Mouse (Mus musculus) heart, embryonic 11.5 days (tissue): Measurements from ENCODE around the gene Gm9833. TPM values are rescaled to one million over a fixed set of nuclear protein-coding genes. Genes with fewer than 3 reads are reported as not detected.

ENCODE experiments used
- ATAC-seq: fragments of 200-750 bp; cut with Nextera tagmentation; replicated peaks from 2 replicates; pipeline ENCODE4 v1.8.0; 2017; ENCODE audit warnings: moderate library complexity; ENCODE audit not compliant: insufficient number of reproducible peaks, low FRiP score, low TSS enrichment
- H3K27ac ChIP-seq: fragments of 300-500 bp; sonication (generic); 2 replicates; pipeline ENCODE4 v1.5.1; 2014; ENCODE audit warnings: mild to moderate bottlenecking, low read depth, low read length
- H3K27me3 ChIP-seq: fragments of 300-500 bp; sonication (generic); 2 replicates; pipeline ENCODE4 v1.6.1; 2014; ENCODE audit warnings: mild to moderate bottlenecking, low read length, mixed read lengths; ENCODE audit not compliant: control insufficient read depth, insufficient read depth
- H3K36me3 ChIP-seq: fragments of 300-500 bp; sonication (generic); 2 replicates; pipeline ENCODE4 v1.6.1; 2014; ENCODE audit warnings: mild to moderate bottlenecking, low read length, moderate library complexity, mixed read lengths; ENCODE audit not compliant: control insufficient read depth, insufficient read depth
- H3K4me1 ChIP-seq: fragments of 300-500 bp; sonication (generic); 2 replicates; pipeline ENCODE4 v1.6.1; 2014; ENCODE audit warnings: low read length; ENCODE audit not compliant: control insufficient read depth, insufficient read depth
- H3K4me2 ChIP-seq: fragments of 300-500 bp; sonication (generic); 2 replicates; pipeline ENCODE4 v1.6.1; 2014; ENCODE audit warnings: mild to moderate bottlenecking, moderate library complexity
- H3K4me3 ChIP-seq: fragments of 300-500 bp; sonication (generic); 2 replicates; pipeline ENCODE4 v1.5.1; 2014; ENCODE audit warnings: low read depth, low read length
- H3K9ac ChIP-seq: fragments of 300-500 bp; sonication (generic); 2 replicates; pipeline ENCODE4 v1.6.1; 2014; ENCODE audit warnings: mild to moderate bottlenecking, low read depth, low read length, moderate library complexity
- H3K9me3 ChIP-seq: fragments of 300-500 bp; sonication (generic); replicated peaks from 2 replicates; pipeline ENCODE4 v1.6.1; 2016; ENCODE audit warnings: low read length; ENCODE audit not compliant: control insufficient read depth
- WGBS: fragments of 180-500 bp; shearing (Covaris S2); extraction: QIAGEN DNeasy Blood & Tissue Kit; methylation state at CpG from one replicate; pipeline ENCODE4 v1.1.7; 2014; ENCODE audit not compliant: insufficient replicate concordance; 5-methylcytosine and 5-hydroxymethylcytosine counted together
- polyA plus RNA-seq: library from polyadenylated mRNA; unstranded; fragments of >200 nt; fragmentation: Nextera tagmentation; extraction: Ambion mirVana; gene quantifications from 2 replicates; pipeline ENCODE4 v1.2.1, GENCODE M21; 2014

Gm9833 gene
- polyA plus RNA-seq, 1 experiment from 2014 or later: 3.4 TPM

DNA sequence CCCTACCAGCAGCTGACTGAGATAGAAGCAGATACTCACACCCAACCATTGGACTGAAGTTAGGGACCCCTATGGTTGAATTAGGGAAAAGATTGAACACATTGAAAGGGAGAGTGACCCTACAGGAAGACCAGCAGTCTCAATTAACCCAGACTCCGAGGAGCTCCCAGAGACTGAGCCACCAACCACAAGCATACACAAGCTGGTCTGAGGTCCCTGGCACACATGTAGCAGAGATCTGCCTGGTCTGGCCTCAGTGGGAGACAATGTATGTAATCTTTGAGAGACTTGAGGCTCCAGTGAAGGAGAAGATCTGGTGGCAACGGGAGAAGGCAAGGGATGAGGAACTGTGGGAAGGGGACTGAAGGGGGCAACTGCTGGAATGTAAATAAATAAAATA, 23.7 kb downstream of the Gm9833 start:
- no peaks in the 10 kb centered on the region for H3K9me3 ChIP-seq
- WGBS: 80% methylated on average over 2 of the region's 2 CpGs
- H3K4me1 ChIP-seq: no peaks in the 10 kb centered on the region

DNA sequence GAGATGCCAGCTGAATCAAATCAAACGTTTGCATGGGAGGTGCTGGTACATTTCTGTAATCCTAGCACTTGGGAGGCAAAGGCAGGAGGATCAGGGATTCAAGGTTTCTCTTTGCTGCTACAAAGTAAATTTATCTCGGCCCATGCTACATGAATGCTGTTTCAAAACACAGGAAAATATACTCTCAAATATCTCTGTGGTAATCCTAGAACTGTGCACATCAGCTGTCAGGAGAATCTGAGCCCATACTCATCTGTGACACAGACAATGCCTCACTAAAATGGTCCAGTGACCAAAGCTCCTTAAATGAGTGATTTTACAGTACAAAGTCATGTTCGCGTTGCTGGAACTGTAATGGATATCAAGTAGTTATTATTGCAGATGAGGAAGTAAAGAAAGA, 24.3 kb downstream of the Gm9833 start:
- Histone ChIP-seq H3K4me3 (no peak overlapping the region), H3K36me3 (no peaks in the 10 kb centered on the region), H3K9me3 (no peaks in the 10 kb centered on the region), H3K4me1 (no peaks in the 10 kb centered on the region), H3K9ac (no peak overlapping the region), H3K27ac (no peak overlapping the region), H3K4me2 (no peak overlapping the region), H3K27me3 (no peaks in the 10 kb centered on the region)
- no peak for ATAC-seq
- 77% methylated on average over 4 of the region's 4 CpGs for whole genome bisulfite sequencing

More for the DNA sequence above, 23.7 kb downstream of the Gm9833 start:
- Histone ChIP-seq H3K4me3 (no peak overlapping the region), H3K27me3 (no peaks in the 10 kb centered on the region), H3K9ac (no peak overlapping the region), H3K4me2 (no peak overlapping the region), H3K27ac (no peak overlapping the region), H3K36me3 (no peaks in the 10 kb centered on the region)
- ATAC-seq: no peak

GRCm38 (mm10) chr3:10112660-10113059, 24.8 kb downstream of the Gm9833 start:
- Histone ChIP-seq H3K27ac (no peak overlapping the region), H3K4me3 (no peak overlapping the region), H3K9ac (no peak overlapping the region), H3K9me3 (no peaks in the 10 kb centered on the region), H3K36me3 (no peaks in the 10 kb centered on the region), H3K27me3 (no peaks in the 10 kb centered on the region), H3K4me1 (no peaks in the 10 kb centered on the region), H3K4me2 (no peak overlapping the region)
- ATAC-seq: no peak
- 88% methylated on average over 2 of the region's 2 CpGs for WGBS

GRCm38 (mm10) chr3:10116531-10116930, 28.6 kb downstream of the Gm9833 start:
- no peaks in the 10 kb centered on the region for H3K36me3 ChIP-seq
- no peak overlapping the region for H3K4me2 ChIP-seq
- H3K4me1 ChIP-seq: no peaks in the 10 kb centered on the region
- no peaks in the 10 kb centered on the region for H3K9me3 ChIP-seq
- H3K4me3 ChIP-seq: no peak overlapping the region
- no peak overlapping the region for H3K9ac ChIP-seq
- no peaks in the 10 kb centered on the region for H3K27me3 ChIP-seq
- WGBS: 91% methylated on average over 12 of the region's 12 CpGs
- ATAC-seq: no peak
- no peak overlapping the region for H3K27ac ChIP-seq

GRCm38 (mm10) chr3:10121232-10121631, 33.3 kb downstream of the Gm9833 start:
- ATAC-seq: no peak
- H3K27ac ChIP-seq: no peak overlapping the region

DNA sequence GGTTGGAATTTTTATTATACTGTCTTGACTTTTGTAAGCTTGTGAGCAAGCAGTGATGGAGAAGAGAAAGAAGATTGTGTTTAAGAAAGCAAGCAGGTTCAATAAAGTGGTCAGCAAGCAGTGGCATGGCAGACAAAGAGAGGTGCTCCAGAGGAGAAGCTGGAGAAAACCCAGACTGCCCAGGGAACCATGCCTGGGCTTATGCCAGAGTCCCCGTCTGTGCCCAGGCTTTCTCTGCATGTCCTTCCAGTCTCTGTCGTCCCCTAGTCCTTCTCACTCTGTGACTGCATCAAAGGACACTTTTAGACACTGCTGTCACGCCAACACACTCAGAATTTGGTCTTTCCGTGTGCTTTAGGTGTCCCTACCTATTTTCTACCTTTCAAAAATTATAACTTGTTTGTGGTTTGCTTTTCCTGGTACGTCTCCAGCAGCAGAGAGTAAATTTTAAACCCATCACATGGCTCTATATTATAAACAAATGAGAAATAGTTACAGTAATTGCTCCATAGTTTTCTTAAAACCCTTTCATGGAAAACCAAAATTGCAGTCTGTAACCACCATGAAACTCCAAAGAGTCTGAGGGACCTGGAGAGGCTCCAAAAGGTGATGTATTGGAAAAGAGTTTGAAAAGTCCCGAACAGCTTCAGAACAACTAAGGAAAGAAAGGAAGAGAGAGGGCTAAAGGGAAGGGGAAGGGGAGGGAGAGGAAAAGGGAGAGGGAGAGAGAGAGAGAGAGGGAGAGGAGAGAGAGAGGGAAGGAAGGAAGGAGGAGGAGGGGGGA, 34.2 kb downstream of the Gm9833 start:
- no peak overlapping the region for H3K4me3 ChIP-seq
- no peaks in the 10 kb centered on the region for H3K4me1 ChIP-seq
- H3K27me3 ChIP-seq: no peaks in the 10 kb centered on the region
- WGBS: 67% methylated on average over 6 of the region's 6 CpGs
- no peaks in the 10 kb centered on the region for H3K9me3 ChIP-seq
- H3K4me2 ChIP-seq: no peak overlapping the region
- H3K27ac ChIP-seq: no peak overlapping the region
- no peak for ATAC-seq
- H3K36me3 ChIP-seq: no peaks in the 10 kb centered on the region
- H3K9ac ChIP-seq: no peak overlapping the region

More at GRCm38 (mm10) chr3:10121232-10121631, 33.3 kb downstream of the Gm9833 start:
- Histone ChIP-seq H3K9me3 (no peaks in the 10 kb centered on the region), H3K36me3 (no peaks in the 10 kb centered on the region), H3K27me3 (no peaks in the 10 kb centered on the region), H3K4me1 (no peaks in the 10 kb centered on the region), H3K4me3 (no peak overlapping the region), H3K4me2 (no peak overlapping the region), H3K9ac (no peak overlapping the region)
- 82% methylated on average over 9 of the region's 9 CpGs for WGBS

DNA sequence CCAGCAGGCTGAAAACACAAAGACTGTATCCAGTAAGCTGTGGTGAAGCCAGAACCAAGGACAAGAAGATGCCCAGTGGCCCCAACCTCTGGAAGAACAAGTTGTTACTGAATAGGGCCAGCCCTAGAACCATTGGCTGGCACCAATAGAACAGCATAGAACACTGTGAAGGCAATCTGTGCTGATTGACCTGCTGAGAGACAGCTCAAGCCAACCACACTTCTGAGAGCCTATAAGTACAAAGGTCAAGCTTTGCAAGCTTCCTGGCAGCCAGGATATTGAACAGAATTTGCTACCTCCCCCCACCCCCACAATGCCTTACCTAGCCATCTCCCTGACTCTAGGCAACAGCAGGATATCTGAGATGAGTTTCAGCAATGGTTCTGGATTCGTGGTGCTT, 35.7 kb downstream of the Gm9833 start:
- H3K36me3 ChIP-seq: no peaks in the 10 kb centered on the region
- no peak overlapping the region for H3K4me2 ChIP-seq
- H3K27ac ChIP-seq: no peak overlapping the region
- no peaks in the 10 kb centered on the region for H3K4me1 ChIP-seq
- H3K9me3 ChIP-seq: no peaks in the 10 kb centered on the region
- no peaks in the 10 kb centered on the region for H3K27me3 ChIP-seq
- no peak for ATAC-seq
- WGBS: 75% methylated on average over 1 of the region's 1 CpGs
- no peak overlapping the region for H3K9ac ChIP-seq
- no peak overlapping the region for H3K4me3 ChIP-seq

- Histone ChIP-seq H3K9ac (no peak overlapping the region), H3K27me3 (no peaks in the 10 kb centered on the region), H3K36me3 (no peaks in the 10 kb centered on the region), H3K27ac (no peak overlapping the region), H3K4me1 (no peaks in the 10 kb centered on the region), H3K4me3 (no peak overlapping the region), H3K9me3 (no peaks in the 10 kb centered on the region), H3K4me2 (no peak overlapping the region)
- WGBS: 83% methylated on average over 2 of the region's 2 CpGs
- no peak for ATAC-seq
These were observed 36.2 kb downstream of the Gm9833 start for GRCm38 (mm10) chr3:10124071-10124470.

DNA sequence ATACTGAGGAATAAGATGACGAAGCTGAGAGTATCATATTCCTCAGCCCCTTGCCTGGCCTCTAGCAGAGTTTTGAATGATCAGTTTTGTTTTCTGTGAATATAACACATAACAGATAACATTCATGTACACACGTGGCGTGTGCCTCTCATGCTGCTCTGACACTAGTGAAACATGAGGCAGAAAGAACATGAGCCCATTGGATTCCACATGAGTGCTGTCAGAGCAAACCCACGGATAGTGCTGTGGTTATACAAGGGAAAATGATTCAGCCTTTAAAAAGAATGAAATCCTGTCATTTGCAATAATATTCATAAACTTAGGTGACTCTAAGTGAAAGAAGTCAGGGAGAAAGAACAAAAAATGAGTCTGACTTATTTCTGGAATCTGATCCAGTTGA, 37.4 kb downstream of the Gm9833 start:
- Histone ChIP-seq H3K4me1 (no peaks in the 10 kb centered on the region), H3K27me3 (no peaks in the 10 kb centered on the region), H3K27ac (no peak overlapping the region), H3K4me3 (no peak overlapping the region), H3K9ac (no peak overlapping the region), H3K4me2 (no peak overlapping the region), H3K9me3 (no peaks in the 10 kb centered on the region), H3K36me3 (no peaks in the 10 kb centered on the region)
- WGBS: 77% methylated on average over 4 of the region's 4 CpGs
- ATAC-seq: no peak
